Mouse (Mus musculus) embryonic facial prominence, embryonic 10.5 days (tissue): ENCODE results near the gene Gpr62. TPM values are rescaled to one million over a fixed set of nuclear protein-coding genes. Genes with fewer than 3 reads are reported as not detected.

Experiments used
- DNase-seq: peaks from one replicate; pipeline ENCODE4 v3.0.0-alpha.2; 2017; ENCODE audit warnings: low spot score
- H3K27ac ChIP-seq: fragments of 300-500 bp; sonication (generic); replicated peaks from 2 replicates; pipeline ENCODE4 v1.5.1; 2016; ENCODE audit warnings: mild to moderate bottlenecking
- H3K27me3 ChIP-seq: fragments of 300-500 bp; sonication (generic); replicated peaks from 2 replicates; pipeline ENCODE4 v1.6.1; 2016; ENCODE audit warnings: low read depth, mild to moderate bottlenecking; ENCODE audit not compliant: poor library complexity, severe bottlenecking
- H3K36me3 ChIP-seq: fragments of 300-500 bp; sonication (generic); replicated peaks from 2 replicates; pipeline ENCODE4 v1.6.1; 2016; ENCODE audit warnings: mild to moderate bottlenecking, moderate library complexity
- H3K4me1 ChIP-seq: fragments of 300-500 bp; sonication (generic); 2 replicates; pipeline ENCODE4 v1.6.1; 2016
- H3K4me3 ChIP-seq: fragments of 300-500 bp; sonication (generic); 2 replicates; pipeline ENCODE4 v1.5.1; 2016; ENCODE audit warnings: mild to moderate bottlenecking, moderate library complexity
- H3K9me3 ChIP-seq: fragments of 300-500 bp; sonication (generic); 2 replicates; pipeline ENCODE4 v1.6.1; 2016; ENCODE audit warnings: mild to moderate bottlenecking
- WGBS: fragments of 180-500 bp; shearing (Covaris S2); methylation state at CpG from one replicate; pipeline ENCODE4 v1.1.7; 2016; 5-methylcytosine and 5-hydroxymethylcytosine counted together
- polyA plus RNA-seq: library from polyadenylated mRNA; unstranded; fragments of >200 nt; fragmentation: Nextera tagmentation; extraction: Ambion mirVana; gene quantifications from 2 replicates; pipeline ENCODE4 v1.2.1, GENCODE M21; 2016

The Gpr62 gene
- polyA plus RNA-seq, 1 experiment from 2014 or later: 0.55 TPM

DNA sequence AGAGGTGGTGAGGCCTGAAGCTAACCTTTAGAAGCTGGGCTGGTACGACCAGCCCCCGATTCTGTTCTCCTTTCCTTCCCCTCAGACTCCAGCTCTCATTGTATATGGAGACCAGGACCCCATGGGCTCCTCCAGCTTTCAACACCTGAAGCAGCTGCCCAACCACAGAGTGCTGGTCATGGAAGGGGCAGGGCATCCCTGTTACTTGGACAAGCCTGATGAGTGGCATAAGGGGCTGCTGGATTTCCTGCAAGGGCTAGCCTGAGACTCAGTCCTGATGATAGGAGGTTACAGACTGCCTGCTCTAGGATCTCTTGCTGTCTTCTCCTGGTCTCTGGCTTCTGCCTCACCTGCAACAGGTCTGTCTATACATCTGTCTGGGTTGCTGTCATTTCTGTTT is 13.8 kb downstream of the Gpr62 start:
- H3K27ac ChIP-seq: peak overlapping the region; percentile 99
- no peak for DNase-seq
- peaks cover 91% of the 10 kb centered on the region for H3K4me1 ChIP-seq
- H3K36me3 ChIP-seq: peaks cover 12% of the 10 kb centered on the region
- no peaks in the 10 kb centered on the region for H3K27me3 ChIP-seq
- 59% methylated on average over 2 of the region's 2 CpGs for WGBS
- no peaks in the 10 kb centered on the region for H3K9me3 ChIP-seq
- peak overlapping the region; percentile 86 for H3K4me3 ChIP-seq

DNA sequence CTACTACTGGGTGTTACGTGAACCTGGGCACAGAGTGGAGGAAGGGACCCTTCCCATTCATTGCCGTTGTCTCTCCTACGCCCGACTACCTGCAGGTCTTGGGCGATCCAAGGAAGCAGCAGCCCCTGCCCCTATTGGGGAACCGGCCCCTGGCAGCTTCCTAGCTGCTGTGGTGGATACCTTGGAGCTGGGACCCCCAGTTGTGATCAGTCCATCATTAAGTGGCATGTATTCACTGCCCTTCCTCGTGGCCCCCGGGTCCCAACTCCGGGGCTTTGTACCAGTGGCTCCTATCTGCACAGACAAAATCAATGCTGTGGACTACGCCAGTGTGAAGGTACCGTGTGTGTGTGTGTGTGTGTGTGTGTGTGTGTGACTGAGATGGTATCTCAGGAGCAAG is 14.4 kb downstream of the Gpr62 start:
- peaks cover 6% of the 10 kb centered on the region for H3K36me3 ChIP-seq
- no peaks in the 10 kb centered on the region for H3K27me3 ChIP-seq
- DNase-seq: no peak
- H3K9me3 ChIP-seq: no peaks in the 10 kb centered on the region
- peaks cover 91% of the 10 kb centered on the region for H3K4me1 ChIP-seq
- H3K27ac ChIP-seq: peak overlapping the region; percentile 99
- WGBS: 80% methylated on average over 11 of the region's 11 CpGs
- H3K4me3 ChIP-seq: peak overlapping the region; percentile 86

DNA sequence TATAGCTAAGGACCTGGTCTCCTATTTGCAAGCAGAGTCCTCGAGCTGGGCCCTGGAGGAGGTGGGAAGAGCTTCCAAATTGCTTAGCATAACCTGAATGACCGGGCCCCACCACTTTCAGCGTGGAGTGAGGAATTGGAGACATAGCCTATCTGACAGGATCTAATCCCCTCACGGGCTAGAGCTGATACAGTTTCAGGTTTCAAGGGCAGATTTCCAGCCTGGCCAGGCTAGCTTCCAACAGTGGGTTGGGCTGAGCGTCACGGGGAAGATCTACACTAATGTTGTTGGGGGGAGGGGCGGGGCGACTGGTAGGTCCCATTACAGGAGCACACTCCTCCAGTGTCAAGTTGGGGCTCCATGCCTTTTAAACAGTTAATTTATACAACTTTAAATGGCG is 15.1 kb downstream of the Gpr62 start:
- WGBS: 18% methylated on average over 9 of the region's 9 CpGs
- peaks cover 91% of the 10 kb centered on the region for H3K4me1 ChIP-seq
- no peaks in the 10 kb centered on the region for H3K36me3 ChIP-seq
- H3K9me3 ChIP-seq: no peaks in the 10 kb centered on the region
- H3K27me3 ChIP-seq: no peaks in the 10 kb centered on the region
- peak overlapping the region; percentile 86 for H3K4me3 ChIP-seq
- H3K27ac ChIP-seq: peak overlapping the region; percentile 99
- peak; percentile 76 for DNase-seq

DNA sequence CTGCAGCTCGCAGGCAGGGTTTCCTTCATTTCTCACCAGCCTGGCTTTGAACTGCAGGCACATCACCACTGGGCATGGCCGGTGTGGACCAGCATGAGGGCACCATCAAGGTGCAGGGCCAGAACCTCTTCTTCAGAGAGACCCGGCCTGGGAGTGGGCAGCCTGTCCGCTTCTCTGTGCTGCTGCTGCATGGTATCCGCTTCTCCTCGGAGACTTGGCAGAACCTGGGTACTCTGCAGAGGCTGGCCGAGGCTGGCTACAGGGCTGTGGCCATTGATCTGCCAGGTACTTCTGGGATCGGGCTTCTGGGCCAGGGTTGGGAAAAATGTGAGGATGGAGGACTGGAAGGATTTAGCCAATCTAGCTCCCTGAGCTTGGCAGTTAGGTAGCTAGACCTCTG is 15.8 kb downstream of the Gpr62 start:
- DNase-seq: no peak
- Histone ChIP-seq H3K4me1 (peaks cover 91% of the 10 kb centered on the region), H3K9me3 (no peaks in the 10 kb centered on the region), H3K27me3 (no peaks in the 10 kb centered on the region), H3K27ac (peak overlapping the region; percentile 72), H3K4me3 (peak overlapping the region; percentile 86), H3K36me3 (no peaks in the 10 kb centered on the region)
- WGBS: 92% methylated on average over 8 of the region's 8 CpGs

DNA sequence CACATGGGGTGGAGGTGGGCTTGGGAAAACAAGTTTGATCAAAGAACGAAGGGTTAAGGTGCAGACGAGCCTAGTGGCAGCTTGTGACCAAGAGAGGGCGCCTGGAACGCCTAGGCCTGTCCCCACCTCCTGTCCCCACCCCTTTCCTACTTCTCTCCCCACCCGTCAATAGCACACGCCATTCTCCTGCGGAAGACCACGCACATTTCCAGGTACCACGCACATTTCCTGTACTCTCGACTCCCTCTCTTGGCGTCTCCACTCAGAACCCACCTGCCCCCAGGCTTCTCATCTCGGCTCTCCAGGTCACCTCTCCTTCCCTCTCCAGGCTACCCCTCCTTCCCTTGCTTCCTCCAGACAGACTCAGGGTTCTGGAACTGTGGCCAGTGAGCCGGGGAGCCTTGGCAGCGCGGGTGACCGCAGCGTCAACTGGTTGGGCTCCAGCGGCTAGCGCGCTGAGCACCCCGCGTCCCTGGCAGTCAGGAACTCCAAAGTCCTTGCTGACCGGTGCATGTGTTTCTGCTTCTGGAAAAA is 17.2 kb downstream of the Gpr62 start:
- peak; percentile 76 for DNase-seq
- no peaks in the 10 kb centered on the region for H3K9me3 ChIP-seq
- 1% methylated on average over 23 of the region's 23 CpGs for WGBS
- peaks cover 86% of the 10 kb centered on the region for H3K4me1 ChIP-seq
- H3K27me3 ChIP-seq: no peaks in the 10 kb centered on the region
- peak overlapping the region; percentile 84 for H3K27ac ChIP-seq
- H3K36me3 ChIP-seq: no peaks in the 10 kb centered on the region
- H3K4me3 ChIP-seq: peak overlapping the region; percentile 63

DNA sequence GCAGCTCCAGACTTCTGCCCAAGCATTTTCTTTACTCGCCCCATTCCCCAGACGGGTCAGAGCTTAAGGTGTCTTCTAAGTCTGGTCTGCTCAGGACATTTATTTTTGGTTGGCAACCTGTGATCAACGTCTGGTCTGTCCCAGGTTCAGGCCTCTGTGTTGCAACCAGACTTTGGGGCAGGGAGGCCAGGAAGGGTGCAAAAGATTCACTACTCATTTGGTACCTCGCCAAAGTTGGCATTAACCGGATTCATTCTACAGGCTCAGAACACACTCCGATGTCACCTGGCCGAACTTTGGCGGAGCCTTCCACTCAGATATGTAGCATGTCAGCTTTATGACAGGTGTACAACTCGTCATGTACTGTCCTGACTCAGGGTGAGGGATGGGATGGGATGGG is 17.8 kb downstream of the Gpr62 start:
- peak overlapping the region; percentile 63 for H3K4me3 ChIP-seq
- peaks cover 82% of the 10 kb centered on the region for H3K4me1 ChIP-seq
- no peaks in the 10 kb centered on the region for H3K27me3 ChIP-seq
- no peaks in the 10 kb centered on the region for H3K36me3 ChIP-seq
- 42% methylated on average over 9 of the region's 9 CpGs for WGBS
- no peak for DNase-seq
- H3K9me3 ChIP-seq: no peaks in the 10 kb centered on the region
- H3K27ac ChIP-seq: peak overlapping the region; percentile 84

DNA sequence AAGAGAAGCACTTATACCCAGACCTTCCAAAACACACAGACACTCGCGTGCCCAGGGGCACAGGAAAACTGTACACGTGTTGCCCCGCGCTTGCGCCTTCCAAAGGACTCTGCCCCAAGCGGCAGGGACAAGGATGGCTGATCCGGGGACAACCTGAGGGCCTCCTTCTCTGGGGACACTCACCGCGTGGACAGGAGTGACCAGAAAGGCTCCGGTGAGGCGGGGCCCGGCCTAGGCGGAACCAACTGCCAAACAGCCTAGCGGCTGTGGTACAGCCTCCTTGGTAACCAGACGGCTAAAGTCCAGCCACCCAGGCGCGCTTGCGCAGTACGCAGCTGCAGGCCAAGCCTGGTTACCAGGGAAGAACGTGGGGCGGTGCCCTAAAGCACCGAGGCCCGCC is 18.4 kb downstream of the Gpr62 start, which contains the start of the genes Abhd14b and Abhd14a:
Abhd14b (plus strand) TSS at position 112 of the 400 bp plus-strand sequence.
Abhd14a (minus strand) TSS at position 331 of the 400 bp plus-strand sequence.
- H3K4me3 ChIP-seq: peak within 1 kb of the TSS; percentile 63
- peak; percentile 94 for DNase-seq
- no peaks in the 10 kb centered on the region for H3K27me3 ChIP-seq
- peaks cover 76% of the 10 kb centered on the region for H3K4me1 ChIP-seq
- H3K36me3 ChIP-seq: no peaks in the 10 kb centered on the region
- H3K27ac ChIP-seq: peak within 1 kb of the TSS; percentile 84
- under 1% methylated on average over 24 of the region's 24 CpGs for WGBS
- no peaks in the 10 kb centered on the region for H3K9me3 ChIP-seq

DNA sequence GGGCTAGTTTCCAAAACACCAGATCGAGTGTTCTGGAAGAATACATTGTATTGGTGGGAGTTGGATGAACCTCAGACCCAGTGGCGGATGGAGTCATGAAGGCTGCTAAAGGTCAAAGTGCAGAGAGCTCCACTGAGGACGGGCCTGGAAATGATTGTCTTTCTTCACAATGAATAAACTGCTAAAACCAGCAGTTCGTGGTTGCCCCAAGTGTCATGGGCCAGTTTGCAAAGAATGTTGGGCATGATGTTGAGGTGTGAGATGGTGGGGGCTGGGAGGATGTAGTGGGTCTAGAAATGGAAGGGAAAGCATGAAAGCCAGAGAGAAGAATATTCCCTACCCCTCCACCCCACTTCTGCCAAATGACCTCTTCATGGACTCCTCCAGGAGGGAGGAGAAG is 20.9 kb downstream of the Gpr62 start:
- Histone ChIP-seq H3K9me3 (no peaks in the 10 kb centered on the region), H3K4me3 (no peak overlapping the region), H3K27me3 (no peaks in the 10 kb centered on the region), H3K36me3 (no peaks in the 10 kb centered on the region), H3K4me1 (peaks cover 53% of the 10 kb centered on the region), H3K27ac (no peak overlapping the region)
- WGBS: 73% methylated on average over 4 of the region's 4 CpGs
- DNase-seq: no peak

DNA sequence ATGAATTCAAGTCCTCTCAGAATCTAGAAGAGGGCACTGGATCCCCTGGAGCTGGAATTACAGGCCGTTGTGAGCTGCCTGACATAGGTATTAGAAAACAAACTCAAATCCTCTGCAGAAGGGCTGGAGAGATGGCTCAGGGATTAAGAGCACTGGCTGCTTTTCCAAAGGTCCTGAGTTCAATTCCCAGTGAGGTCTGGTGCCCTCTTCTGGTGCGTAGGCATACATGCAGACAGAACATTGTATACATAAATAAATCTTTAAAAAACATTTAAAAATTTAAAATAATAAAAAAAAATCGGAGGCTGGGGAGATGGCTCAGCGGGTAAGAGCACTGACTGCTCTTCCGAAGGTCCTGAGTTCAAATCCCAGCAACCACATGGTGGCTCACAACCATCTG is 23.1 kb downstream of the Gpr62 start:
- H3K27ac ChIP-seq: no peak overlapping the region
- 71% methylated on average over 5 of the region's 5 CpGs for WGBS
- DNase-seq: peak; percentile 8

DNA sequence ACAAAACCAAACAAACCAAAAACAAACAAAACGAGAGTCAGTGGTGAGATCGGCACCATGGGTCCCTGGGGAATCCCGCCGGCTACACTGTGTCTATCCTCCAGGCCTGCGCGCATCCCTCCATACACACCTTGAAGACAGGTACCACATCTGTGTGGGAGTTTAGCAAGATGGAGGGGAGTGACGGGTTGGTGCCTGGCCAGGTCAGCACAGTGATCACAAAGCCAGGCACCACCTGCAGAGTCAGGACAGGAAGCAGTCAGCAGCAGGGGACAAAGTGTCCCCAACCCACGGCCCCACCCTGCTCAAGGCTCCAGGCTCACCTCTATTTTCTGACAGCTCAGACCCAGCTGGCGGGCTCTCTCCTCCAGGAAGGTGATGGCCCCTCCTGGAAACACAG is 29.2 kb downstream of the Gpr62 start:
- Histone ChIP-seq H3K4me3 (no peak overlapping the region; the same call in 1 of the 2 replicates), H3K36me3 (peaks cover 44% of the 10 kb centered on the region), H3K27ac (no peak overlapping the region), H3K27me3 (no peaks in the 10 kb centered on the region), H3K4me1 (peaks cover 38% of the 10 kb centered on the region), H3K9me3 (no peaks in the 10 kb centered on the region)
- no peak for DNase-seq
- 84% methylated on average over 9 of the region's 9 CpGs for WGBS

More for the DNA sequence above, 23.1 kb downstream of the Gpr62 start:
- H3K36me3 ChIP-seq: no peaks in the 10 kb centered on the region
- H3K9me3 ChIP-seq: no peaks in the 10 kb centered on the region
- H3K4me3 ChIP-seq: no peak overlapping the region
- no peaks in the 10 kb centered on the region for H3K27me3 ChIP-seq
- peaks cover 49% of the 10 kb centered on the region for H3K4me1 ChIP-seq

DNA sequence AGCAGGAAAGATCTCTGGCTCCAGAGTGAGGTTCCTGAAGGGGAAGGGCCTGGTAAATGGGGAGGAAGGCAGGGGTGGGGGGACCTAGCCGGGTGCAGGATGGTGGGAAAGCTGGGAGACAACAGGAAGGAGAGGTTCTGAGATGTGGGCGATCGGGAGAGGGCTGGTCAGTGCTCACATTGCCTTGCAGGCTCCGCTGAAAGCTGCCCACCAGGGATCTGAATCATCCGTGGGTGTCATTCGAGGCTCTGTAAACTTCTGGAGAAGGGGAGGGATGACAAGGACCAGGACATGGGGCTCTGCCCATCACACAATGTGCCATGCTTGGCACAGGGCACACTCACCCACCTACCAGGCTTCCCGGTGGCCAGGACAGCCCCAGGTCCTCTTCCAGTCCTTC is 32.3 kb downstream of the Gpr62 start:
- H3K27ac ChIP-seq: no peak overlapping the region
- 0 out of 2 replicates have a peak overlapping the region, but pooled peaks have one; percentile 9 for H3K4me3 ChIP-seq
- WGBS: 77% methylated on average over 7 of the region's 7 CpGs
- H3K4me1 ChIP-seq: peaks cover 38% of the 10 kb centered on the region
- H3K27me3 ChIP-seq: no peaks in the 10 kb centered on the region
- no peaks in the 10 kb centered on the region for H3K9me3 ChIP-seq
- DNase-seq: no peak
- peaks cover 58% of the 10 kb centered on the region for H3K36me3 ChIP-seq

DNA sequence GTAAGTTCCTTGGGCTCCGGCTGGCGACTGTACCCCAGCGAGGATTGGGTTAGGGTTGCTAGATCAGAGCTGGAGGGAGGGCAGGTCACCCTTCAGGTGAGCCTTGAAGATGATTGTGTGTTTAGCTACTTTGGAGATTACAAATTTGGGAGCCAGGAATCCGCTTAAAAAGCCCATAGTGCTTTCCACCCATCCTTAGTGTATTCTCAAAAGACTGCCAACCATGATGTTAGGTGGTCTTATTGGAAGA is 35.8 kb downstream of the Gpr62 start:
- peak overlapping the region; percentile 91 for H3K4me3 ChIP-seq

DNA sequence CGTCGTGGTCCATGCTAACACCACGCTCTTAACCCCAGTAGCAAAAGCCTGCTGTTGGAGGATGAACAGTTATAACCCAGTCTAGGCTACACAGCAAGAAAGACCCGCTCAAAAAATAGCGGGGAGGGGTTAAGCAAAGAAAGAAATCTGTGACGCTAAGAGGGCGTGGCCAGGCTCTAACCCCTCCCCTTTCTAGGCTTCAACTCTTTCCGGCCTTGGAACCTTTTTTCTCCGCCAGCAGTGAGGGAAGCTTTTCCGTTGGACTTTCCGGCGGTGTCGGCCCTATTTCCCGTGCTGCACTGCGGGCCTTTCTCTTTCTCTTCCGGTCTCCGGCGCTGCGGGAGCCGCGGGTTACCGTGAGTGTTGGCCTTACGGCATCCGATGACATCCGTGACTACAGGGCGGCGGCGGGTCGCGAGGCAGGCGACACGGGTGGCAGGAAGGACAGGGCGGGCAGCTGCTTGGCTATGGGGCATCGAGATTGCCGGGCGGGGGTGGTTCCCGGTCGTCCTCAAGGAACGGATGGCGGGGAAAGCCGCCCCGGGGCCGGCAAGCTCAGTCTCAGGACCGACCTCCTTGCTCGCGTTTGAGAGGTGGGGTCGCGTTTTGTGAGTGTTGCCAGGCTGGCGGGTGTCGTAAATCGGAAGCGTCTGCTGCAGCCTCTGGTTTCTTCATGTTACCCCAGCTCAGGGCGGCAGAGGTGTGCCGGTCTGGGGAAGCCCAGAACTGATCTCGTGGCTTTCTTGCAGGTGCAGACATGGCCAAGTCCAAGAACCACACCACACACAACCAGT is 36.3 kb downstream of the Gpr62 start, which contains the start of gene Rpl29:
Rpl29 (plus strand) TSS at position 234 of the 794 bp plus-strand sequence.
- peak within 1 kb of the TSS; percentile 98 for H3K27ac ChIP-seq
- H3K4me1 ChIP-seq: peaks cover 22% of the 10 kb centered on the region
- under 1% methylated on average over 55 of the region's 55 CpGs for WGBS
- no peaks in the 10 kb centered on the region for H3K9me3 ChIP-seq
- DNase-seq: peak; percentile 94
- peak within 1 kb of the TSS; percentile 91 for H3K4me3 ChIP-seq
- peaks cover 42% of the 10 kb centered on the region for H3K36me3 ChIP-seq
- H3K27me3 ChIP-seq: no peaks in the 10 kb centered on the region

More for the DNA sequence above, 35.8 kb downstream of the Gpr62 start:
- H3K36me3 ChIP-seq: peaks cover 48% of the 10 kb centered on the region
- peaks cover 22% of the 10 kb centered on the region for H3K4me1 ChIP-seq
- no peaks in the 10 kb centered on the region for H3K9me3 ChIP-seq
- WGBS: 2% methylated on average over 4 of the region's 4 CpGs
- DNase-seq: no peak
- H3K27ac ChIP-seq: peak overlapping the region; percentile 98
- H3K27me3 ChIP-seq: no peaks in the 10 kb centered on the region
